Mouse (Mus musculus): Measurements from ENCODE around the gene 1700109H08Rik. TPM values are rescaled to one million over a fixed set of nuclear protein-coding genes. Genes with fewer than 3 reads are reported as not detected.

1700109H08Rik gene
- total and polyA plus RNA-seq, 3 experiments: 1.1 to 5.9 (median 1.4) TPM

DNA sequence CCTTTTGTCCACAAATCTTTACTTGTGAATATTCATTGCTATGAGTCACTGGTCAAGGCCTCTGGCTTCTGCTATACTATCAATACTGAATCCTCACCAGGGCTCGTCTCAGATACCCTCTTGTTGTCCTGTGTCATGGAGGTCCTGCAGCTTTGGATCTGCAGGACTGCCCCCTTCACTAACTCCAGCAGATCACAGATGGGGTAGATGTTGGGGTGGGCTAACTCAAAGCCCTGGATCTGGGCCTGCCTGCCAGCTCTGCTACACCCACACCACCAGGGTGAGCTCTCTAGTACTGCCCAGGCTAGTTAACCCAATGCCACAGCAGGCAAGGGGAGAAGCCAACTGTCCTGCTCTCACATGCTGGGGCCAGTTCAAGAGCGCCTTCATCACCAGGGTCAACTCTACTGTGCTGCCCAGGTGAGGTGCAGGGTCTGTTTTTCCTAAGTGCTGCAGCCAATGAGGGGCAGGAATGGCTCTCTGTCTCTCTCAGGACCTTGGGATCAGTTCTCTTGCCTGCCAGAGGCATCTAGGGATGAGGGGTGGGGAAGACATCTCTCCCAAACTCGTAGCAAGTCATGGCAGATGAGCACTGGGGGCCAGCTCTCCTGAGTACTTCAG lies 34.7 kb upstream of the 1700109H08Rik start:
- Histone ChIP-seq H3K9ac (ENCODE audit: insufficient read depth, low read depth) (no peak overlapping the region), H3K27me3 (replicated peaks) (no peaks in the 10 kb centered on the region), H3K4me1 (ENCODE audit: control insufficient read depth in 1 of 2, insufficient read depth in 2 of 2) (peaks cover 0 to 5% of the 10 kb centered on the region in 2 experiments; a peak in 2 of 4 replicates), H3K9me3 (replicated peaks; ENCODE audit: low read length) (no peaks in the 10 kb centered on the region), H3K4me3 (replicated peaks in 1 of 3; ENCODE audit: low read depth in 2 of 3, low read length in 2 of 3, poor library complexity in 1 of 3) (no peak overlapping the region), H3K79me2 (replicated peaks; ENCODE audit: control insufficient read depth, extremely low read depth, insufficient read depth, poor library complexity, severe bottlenecking) (no peaks in the 10 kb centered on the region), H3K36me3 (replicated peaks in 1 of 2; ENCODE audit: control insufficient read depth in 1 of 2, insufficient read depth in 1 of 2, low read length in 1 of 2) (no peaks in the 10 kb centered on the region), H3K27ac (ENCODE audit: insufficient read depth, low read depth) (no peak overlapping the region), H3K4me2 (ENCODE audit: insufficient read depth, low read depth, poor library complexity, severe bottlenecking) (no peak overlapping the region)
- dilution Hi-C loops (cut with MboI; ENCODE audit: extremely low pct_ligation_motif_present, extremely low pct_unique_long_range_greater_than_20kb, low sequenced_read_pairs): no loop called here
- no peak for DNase-seq (ENCODE audit: extremely low read depth)
- in situ Hi-C loops (cut with MboI; ENCODE audit: low pct_ligation_motif_present, low pct_unique_long_range_greater_than_20kb, low sequenced_read_pairs): no loop called here
- TF ChIP-seq PAX5 (IDR thresholded peaks at IDR 0.05; ENCODE audit: low read length): no peak

- peaks cover 4 to 5% of the 10 kb centered on the region in 2 experiments; a peak in 2 of 4 replicates for H3K4me1 ChIP-seq (ENCODE audit: control insufficient read depth in 1 of 2, insufficient read depth in 2 of 2)
- no peaks in the 10 kb centered on the region for H3K27me3 ChIP-seq (replicated peaks)
- H3K27ac ChIP-seq (ENCODE audit: insufficient read depth, low read depth): no peak overlapping the region
- H3K9me3 ChIP-seq (replicated peaks; ENCODE audit: low read length): no peaks in the 10 kb centered on the region
- no peaks in the 10 kb centered on the region for H3K36me3 ChIP-seq (replicated peaks in 1 of 2; ENCODE audit: control insufficient read depth in 1 of 2, insufficient read depth in 1 of 2, low read length in 1 of 2)
- H3K79me2 ChIP-seq (replicated peaks; ENCODE audit: control insufficient read depth, extremely low read depth, insufficient read depth, poor library complexity, severe bottlenecking): no peaks in the 10 kb centered on the region
- no peak for DNase-seq (ENCODE audit: extremely low read depth)
- TF ChIP-seq CHD1 (IDR thresholded peaks at IDR 0.05; ENCODE audit: low read depth, low read length): no peak
- TF ChIP-seq MYC (IDR thresholded peaks at IDR 0.05; ENCODE audit: low read depth, low read length): no peak
- no peak for TF ChIP-seq NELFE (IDR thresholded peaks at IDR 0.05; ENCODE audit: low read depth, low read length)
- no peak for TF ChIP-seq TCF12 (IDR thresholded peaks at IDR 0.05; ENCODE audit: low read depth, low read length)
- no peak for TF ChIP-seq SMC3 (IDR thresholded peaks at IDR 0.05; ENCODE audit: low read depth, low read length)
- no peak for TF ChIP-seq RAD21 (IDR thresholded peaks at IDR 0.05; ENCODE audit: low read depth, low read length)
- H3K9ac ChIP-seq (ENCODE audit: insufficient read depth, low read depth): no peak overlapping the region
- dilution Hi-C loops (cut with MboI; ENCODE audit: extremely low pct_ligation_motif_present, extremely low pct_unique_long_range_greater_than_20kb, low sequenced_read_pairs) (no loop called here), in situ Hi-C loops (cut with MboI; ENCODE audit: low pct_ligation_motif_present, low pct_unique_long_range_greater_than_20kb, low sequenced_read_pairs) (no loop called here)
- peak overlapping the region; percentile 44; the same call in 1 of the 2 replicates for H3K4me2 ChIP-seq (ENCODE audit: insufficient read depth, low read depth, poor library complexity, severe bottlenecking)
- no peak overlapping the region for H3K4me3 ChIP-seq (replicated peaks in 1 of 3; ENCODE audit: low read depth in 2 of 3, low read length in 2 of 3, poor library complexity in 1 of 3)
Observed at GRCm38 (mm10) chr5:3538505-3539472, 32.6 kb upstream of the 1700109H08Rik start.

DNA sequence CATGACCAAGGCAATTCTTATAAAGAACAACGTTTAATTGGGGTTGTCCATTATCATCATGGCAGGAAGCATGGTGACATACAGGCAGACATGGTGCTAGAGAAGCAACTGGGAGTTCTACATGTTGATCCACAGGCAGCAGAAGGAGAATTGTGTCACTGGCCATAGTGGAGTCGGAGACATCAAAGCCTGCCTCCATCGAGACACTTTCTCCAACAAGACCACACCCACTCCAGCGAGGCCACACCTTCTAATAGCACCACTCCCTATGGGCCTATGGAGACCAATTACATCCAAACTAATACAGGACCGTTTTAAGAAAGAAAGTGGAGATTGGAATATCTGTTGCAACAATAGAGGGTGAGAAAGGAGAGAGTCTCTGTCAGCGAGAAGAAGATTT lies 29.5 kb upstream of the 1700109H08Rik start:
- H3K4me2 ChIP-seq (ENCODE audit: insufficient read depth, low read depth, poor library complexity, severe bottlenecking): no peak overlapping the region
- no peak overlapping the region for H3K9ac ChIP-seq (ENCODE audit: insufficient read depth, low read depth)
- peaks cover 13 to 24% of the 10 kb centered on the region in 2 experiments for H3K4me1 ChIP-seq (ENCODE audit: control insufficient read depth in 1 of 2, insufficient read depth in 2 of 2)
- H3K9me3 ChIP-seq (replicated peaks; ENCODE audit: low read length): no peaks in the 10 kb centered on the region
- TF ChIP-seq ZC3H11A (IDR thresholded peaks at IDR 0.05; ENCODE audit: low read depth, low read length) (no peak), POLR2AphosphoS2 (IDR thresholded peaks at IDR 0.05; ENCODE audit: low read depth, low read length) (no peak)
- H3K27me3 ChIP-seq (replicated peaks): no peaks in the 10 kb centered on the region
- peaks cover 7 to 18% of the 10 kb centered on the region in 2 experiments for H3K36me3 ChIP-seq (replicated peaks in 1 of 2; ENCODE audit: control insufficient read depth in 1 of 2, insufficient read depth in 1 of 2, low read length in 1 of 2)
- no peak overlapping the region for H3K4me3 ChIP-seq (replicated peaks in 1 of 3; ENCODE audit: low read depth in 2 of 3, low read length in 2 of 3, poor library complexity in 1 of 3)
- DNase-seq (ENCODE audit: extremely low read depth): no peak
- in situ Hi-C loops (cut with MboI; ENCODE audit: low pct_ligation_motif_present, low pct_unique_long_range_greater_than_20kb, low sequenced_read_pairs) (no loop called here), dilution Hi-C loops (cut with MboI; ENCODE audit: extremely low pct_ligation_motif_present, extremely low pct_unique_long_range_greater_than_20kb, low sequenced_read_pairs) (no loop called here)
- peaks cover 29% of the 10 kb centered on the region for H3K79me2 ChIP-seq (replicated peaks; ENCODE audit: control insufficient read depth, extremely low read depth, insufficient read depth, poor library complexity, severe bottlenecking)
- no peak overlapping the region for H3K27ac ChIP-seq (ENCODE audit: insufficient read depth, low read depth)
